Mouse (Mus musculus) spleen, embryonic (tissue): ENCODE data around the gene Oca2.

Experiments
- CTCF ChIA-PET: fragments of 350-600 bp; sonication (Branson Sonifier 250); formaldehyde crosslinking; loops from one replicate; lab custom pipeline; 2022; lab: Charles Lee

The Oca2 gene

DNA sequence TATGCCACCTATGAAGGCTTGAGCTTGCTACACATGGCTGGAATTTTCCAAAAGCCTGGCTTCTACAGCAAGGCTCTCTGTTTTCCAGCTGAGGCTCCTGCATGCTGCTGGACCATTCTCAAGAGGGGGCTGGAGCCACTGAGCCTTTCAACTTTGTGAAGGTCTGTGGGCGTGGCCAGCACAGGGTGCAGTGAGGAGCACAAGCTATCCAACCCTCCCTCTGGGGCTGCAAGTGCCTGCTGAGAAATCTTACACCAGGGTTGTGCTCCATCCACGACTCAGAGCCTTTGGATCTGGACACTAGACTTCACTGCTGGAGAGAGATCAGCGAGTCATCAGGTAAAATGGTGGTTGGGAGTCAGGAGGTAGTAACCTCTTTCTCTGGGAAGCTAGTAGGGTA, at the start of gene Oca2:
Gene Oca2 (plus strand): TSS at position 218 of the 400 bp plus-strand sequence.
- CTCF ChIA-PET, result no interaction called here

DNA sequence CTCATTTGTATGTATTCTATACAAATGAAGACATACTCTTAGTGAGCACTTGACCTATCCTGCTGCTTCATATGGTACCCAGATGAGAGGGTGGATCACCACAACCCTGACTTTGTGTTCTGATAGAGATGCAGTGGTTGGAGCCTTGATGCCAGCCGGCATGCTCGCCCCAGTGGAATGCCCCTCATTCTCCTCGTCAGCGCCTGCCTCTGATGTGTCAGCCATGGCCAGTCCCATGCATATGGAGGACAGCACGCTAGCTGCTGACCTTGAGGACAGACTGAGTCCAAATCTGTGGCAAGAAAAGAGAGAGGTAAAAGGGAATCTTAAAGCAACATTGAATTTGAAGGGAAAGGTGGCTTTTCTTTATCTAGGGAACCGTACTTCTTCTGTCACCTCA, 48.5 kb upstream of the Oca2 start:
- CTCF ChIA-PET, result no interaction called here

DNA sequence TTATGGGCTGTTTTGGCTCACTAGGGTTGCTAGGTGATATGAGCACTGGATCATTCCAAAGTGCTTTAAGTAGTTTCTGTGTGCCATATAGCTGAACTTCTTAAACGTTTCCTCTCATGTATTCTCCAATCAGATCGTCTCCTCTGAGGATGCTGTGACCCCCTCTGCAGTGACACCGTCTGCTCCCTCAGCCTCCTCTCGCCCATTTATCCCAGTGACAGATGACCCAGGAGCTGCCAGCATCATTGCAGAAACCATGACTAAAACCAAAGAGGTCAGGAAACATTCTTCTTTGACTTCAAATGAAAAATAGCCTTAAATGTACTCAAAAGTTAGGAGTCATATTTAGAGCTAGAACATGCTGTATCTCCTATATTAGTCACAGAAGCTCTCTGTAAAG, 47.9 kb upstream of the Oca2 start:
- CTCF ChIA-PET, result no interaction called here

DNA sequence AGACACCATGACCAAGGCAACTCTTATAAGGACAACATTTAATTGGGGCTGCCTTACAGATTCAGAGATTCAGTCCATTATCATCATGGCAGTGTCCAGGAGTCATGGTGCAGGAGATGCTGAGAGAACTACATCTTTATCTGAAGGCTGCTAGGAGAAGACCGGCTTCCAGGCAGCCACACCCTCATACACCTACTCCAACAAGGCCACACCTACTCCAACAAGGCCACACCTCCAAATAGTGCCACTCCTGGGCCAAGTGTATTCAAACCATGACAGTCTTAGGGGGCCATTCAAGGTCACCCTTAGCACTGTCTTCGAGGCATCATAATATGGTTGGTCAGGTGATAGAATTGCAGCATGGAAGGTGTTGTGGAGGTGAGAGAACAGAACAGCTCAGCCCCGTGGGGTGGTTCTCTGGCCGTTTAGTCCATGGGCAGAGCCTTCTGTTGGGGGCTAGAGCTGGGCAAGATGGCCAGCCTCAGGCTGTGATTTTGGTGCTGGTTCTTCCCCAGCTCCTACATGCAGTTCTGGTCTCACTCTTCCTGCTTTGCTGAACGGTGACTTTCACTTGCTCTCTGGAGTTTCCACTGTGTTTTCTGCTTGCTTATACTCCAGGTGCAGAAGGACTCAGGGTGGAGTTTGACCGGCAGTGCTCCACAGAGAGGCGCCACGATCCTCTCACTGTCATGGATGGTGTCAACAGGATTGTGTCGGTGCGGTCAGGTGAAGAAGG, 37.9 kb upstream of the Oca2 start:
- CTCF ChIA-PET, result no interaction called here

DNA sequence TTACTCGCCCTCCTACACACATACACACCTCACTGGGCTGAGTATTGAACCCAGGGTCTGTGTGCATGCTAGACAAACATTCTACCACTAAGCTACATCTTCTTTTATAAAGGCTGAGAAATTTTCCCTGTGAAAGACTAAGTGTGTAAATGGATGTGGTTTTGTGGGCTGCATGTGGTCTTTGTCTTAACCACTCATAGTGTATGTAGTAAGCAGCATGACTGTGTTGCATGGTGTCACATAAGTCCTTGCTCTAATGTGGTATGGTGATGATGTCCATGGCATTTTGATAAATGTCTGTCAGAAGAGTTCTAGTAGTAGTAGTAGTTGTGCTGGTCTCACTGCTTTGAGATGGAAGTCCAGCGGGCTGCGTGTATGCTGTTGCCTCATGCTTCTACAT, 36.7 kb upstream of the Oca2 start:
- CTCF ChIA-PET, result no interaction called here

DNA sequence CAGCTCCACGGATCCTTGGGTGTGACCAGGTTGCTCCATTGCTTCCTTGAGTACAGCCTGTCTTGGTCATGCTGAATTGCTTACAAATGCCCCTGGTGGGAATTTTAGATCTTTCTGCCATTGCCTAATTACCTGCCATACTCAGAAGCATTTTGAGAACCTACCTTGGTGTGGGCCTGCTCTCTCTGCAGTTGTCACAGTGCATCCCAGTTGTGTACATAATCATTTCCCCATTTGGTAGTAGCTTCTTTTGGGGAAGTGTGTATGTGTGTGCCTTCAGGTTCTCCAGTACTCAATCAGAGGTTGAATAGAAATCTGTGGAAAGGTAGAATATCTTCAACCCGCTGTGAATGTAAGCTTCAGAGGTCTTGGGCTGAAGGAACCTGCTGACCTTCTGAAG, 36.3 kb upstream of the Oca2 start:
- CTCF ChIA-PET, result no interaction called here

DNA sequence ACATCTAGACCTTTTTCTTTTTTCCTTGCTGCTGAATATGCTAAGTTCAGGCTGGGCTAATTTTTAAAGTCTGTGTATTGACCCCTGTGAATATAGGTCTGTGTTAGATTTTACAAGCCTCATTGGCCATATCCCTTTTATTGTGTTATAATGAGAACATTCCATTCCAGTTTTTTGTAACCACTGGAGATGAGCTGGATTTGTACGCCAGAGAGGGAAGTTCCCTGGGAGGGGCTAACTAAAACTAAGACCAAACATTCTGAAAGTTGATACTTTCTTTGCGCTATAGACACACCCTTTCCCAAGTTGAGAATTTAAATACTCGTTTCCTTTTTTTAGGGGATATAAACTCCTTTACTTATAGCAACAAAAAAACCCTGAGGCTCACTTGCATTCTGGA, 34.7 kb upstream of the Oca2 start:
- CTCF ChIA-PET, result no interaction called here

DNA sequence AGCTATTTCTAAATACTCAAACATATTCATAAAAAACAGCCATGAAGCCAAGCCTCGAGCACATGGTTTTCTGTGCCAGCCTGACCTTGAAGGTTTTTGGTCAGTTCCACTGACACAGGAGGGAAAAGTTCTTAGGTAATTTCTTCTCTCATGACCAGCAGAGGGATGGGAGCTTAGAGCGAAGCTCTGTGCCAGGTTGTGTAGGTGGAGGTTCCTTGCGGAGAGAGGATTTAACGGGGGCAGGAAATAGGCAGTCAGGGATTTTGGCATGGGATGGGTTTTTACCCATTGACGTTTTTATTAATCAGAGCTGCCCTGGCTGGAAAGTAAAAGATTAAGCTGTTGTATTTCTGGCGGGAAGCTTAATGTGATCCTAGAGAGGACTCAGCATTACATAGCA, 18.7 kb upstream of the Oca2 start:
- CTCF ChIA-PET, result no interaction called here

DNA sequence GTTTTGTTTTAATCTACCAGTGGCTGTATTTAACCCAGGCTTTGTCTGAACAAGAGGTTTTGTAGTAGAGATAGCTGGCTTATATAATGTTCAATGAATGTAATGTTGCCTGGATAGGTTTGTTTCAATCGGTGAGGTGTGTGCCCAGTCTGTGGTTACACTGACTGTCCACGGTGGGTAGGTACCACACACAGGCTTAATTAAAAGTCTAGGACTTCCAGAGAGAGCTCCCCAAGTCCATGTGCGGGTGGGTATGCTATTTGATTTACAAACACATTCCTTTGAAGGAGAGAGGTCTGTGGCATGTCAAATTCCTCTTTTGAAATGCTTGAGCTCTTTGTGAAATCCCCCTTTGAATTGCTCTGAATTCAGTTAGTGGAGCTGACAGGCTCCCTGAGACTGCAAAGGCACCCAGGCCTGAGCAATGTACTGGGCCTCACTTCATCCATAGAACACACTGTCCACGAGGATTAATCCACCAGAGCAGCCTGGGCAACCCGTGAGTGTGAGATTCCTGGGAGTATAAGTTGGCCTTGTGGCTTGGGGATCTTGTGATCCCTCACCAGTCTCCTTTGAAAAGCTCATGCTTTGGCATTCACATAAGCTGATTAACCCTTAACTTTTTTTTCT, 3.7 kb upstream of the Oca2 start:
- CTCF ChIA-PET, result no interaction called here

DNA sequence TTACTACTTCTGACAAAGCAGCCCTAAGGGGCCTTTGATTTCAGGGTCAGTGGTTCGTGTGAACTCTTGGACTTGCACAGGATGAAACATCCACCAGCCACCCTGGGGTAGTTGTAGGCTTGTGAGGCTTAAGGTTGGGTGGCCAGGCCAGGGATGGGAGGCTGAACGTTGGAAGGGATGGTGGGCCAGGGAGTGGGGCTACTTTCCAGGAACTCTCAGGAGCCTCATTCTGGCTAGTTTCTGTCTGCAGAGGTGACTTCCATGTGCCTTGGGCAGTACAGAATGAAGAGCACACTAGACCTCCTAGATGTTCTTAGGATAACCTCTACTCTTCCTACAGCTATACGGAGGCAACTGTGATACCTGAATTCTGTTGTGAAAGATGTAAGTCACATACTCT, 2.9 kb upstream of the Oca2 start:
- CTCF ChIA-PET, result no interaction called here

DNA sequence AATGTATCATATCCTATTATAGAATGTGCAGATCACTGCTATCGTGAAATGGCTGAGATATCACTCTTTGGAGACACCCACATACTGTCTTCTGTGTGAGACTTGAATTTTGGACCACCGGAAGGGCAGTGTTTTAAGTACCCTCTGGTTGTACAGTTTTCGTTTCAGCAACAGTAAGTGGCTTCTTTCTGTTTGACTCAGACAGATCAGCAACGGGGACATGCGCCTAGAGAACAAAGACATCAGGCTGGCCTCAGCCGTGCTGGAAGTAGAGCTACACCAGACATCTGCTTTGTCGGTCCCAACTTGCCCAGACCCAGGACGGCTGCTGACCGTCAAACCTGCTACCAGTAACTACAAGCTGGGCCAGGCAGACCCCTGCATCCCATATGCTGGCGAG, 15.0 kb downstream of the Oca2 start:
- CTCF ChIA-PET, result no interaction called here

DNA sequence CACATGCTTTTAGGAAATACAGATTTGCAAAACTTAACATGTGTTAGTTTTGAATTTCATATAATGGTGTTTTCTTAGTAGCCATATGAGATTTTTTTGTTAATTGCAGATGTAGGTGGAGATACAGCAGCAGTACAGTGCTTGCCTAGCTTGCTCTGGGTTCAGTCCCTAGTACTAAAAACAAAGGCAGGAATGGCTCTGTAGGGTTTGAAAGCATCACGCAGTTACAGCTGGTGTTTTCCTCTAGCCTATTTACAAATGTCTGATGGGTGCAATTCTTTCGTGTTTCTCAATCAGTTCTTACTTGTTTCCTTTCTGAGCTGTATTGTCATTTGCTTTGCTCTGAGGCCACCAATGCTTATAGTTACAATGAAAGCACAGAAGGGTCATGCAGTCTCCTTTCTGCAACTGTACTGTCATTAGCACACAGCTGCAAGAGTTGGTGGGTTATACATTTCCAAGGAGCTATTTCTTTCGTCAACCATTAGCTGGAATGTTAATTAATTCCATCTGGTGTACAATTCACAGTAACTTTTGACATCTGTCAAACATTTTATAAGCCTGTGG, 18.4 kb downstream of the Oca2 start:
- CTCF ChIA-PET, result no interaction called here

DNA sequence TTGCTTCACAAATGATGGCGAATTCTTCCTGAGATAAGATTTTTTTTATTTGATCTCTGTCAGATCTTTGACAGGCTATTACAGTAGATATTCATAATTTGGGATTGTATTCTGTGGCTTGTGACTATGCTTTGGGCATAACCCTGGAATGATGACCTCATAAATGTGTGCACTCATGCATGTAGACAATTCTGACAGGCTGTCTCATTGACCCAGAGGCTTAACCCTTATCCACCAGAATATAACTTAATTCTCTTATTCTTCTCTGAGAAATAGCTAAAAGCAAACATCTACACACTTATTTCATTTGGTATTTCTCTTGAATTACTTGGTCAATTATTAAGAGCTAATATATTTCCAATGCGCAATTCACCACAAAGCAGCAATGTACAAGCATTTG, 37.9 kb downstream of the Oca2 start:
- CTCF ChIA-PET, result no interaction called here

DNA sequence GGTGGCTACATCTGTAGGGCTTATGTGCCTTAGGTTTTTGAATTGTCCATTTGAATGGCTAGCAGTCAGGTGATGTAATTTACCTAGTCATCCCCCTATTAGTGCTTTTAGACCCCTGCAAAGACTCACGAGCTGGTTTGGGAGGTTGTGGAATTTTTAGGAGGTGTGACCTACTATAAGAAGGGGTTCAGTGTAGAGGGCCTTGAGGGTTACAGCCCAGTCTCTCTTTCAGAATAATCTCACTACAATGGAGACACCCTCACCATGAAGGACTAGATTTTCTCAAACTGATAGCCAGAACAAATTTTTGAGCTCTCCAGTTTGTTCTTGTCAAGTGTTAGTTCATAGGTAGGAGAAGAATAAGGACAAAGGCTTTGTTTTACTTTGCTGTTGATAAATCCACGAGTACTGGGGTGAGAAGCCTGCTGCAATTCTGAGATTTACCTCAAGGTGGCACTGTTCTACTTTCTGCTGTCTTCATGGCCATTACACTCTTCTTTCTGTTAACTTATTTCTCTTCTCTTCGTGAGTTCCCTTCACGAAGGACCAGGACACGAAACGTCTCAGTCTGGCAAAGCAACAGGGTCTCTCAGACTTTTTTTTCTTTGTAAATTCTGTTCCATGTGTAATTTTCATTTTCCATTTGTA, 52.0 kb downstream of the Oca2 start:
- CTCF ChIA-PET, result no interaction called here

DNA sequence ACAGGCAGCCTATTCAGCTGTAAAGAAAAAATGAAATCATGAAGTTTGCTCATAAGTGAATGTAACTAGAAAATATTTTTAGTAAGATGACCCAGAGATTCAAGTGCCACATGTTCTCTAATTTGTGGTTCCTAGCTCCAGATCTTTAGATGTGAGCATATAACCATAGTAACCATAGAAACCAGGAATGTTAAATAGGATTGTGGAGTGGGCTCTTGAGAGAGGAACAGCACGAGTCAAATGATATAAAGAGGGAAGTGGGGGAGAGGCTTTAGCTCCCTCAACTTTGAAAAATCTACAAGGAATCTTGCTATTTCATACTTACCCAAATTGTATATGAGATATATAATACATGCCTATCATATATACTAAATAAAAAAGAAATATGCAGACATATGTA, 64.8 kb downstream of the Oca2 start:
- CTCF ChIA-PET, result no interaction called here

DNA sequence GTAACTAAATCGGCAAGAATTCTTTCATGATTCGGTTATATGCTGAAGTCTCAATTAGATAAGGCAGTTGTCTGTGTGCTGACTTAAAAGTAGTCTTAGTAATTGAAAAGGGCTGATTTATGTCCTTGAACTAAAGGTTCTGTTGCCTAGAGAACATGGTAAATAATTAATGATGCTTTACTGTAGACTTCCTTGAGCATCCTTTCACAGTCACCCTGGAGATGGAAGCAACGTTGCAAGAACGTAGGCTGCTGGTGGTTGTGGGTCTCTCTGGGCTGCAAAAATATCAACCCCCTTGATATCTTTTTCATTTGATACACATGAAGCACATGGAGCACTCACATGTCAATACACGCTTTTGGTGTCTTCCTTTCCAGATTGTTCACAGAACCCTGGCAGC, 74.8 kb downstream of the Oca2 start:
- CTCF ChIA-PET, result no interaction called here

DNA sequence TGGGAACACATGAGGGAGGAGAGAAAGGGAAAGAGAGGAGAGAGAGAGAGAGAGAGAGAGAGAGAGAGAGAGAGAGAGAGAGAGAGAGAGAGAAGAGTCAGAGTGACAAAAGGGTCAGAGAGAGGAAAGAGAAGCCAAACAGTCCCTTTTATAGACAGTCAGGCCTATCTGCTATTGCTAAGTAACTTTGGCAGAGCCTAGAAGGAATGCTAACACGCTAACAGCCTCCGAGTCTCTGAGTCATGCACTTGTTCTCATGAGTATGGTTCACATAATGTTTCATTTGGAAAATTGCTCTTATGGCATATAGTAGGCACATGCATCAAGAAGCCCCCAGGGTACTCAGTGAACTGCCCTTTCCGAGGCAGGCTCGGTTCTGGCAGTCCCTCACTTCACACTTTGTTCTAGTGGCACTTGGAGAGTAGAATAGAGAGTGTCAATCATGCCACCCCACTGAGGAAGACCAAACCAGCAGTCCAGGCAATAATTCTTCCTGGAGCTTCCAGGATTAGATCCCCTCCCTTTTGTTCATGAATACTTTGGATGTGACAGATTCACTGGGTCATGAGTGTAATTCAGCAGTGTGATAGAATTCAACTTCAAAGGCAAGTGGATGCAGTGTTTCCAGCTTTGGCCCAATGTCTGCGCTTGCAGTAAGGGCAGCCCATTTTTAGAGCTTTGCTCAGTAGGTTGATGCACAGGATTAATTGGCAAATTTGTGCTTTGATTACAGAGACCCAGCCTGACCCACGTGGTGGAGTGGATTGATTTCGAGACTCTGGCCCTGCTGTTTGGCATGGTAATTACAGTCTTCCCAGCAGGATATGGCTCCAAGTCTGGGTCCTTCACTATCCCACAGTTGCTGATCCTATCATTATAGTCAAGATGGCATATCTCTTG, 76.3 kb downstream of the Oca2 start:
- CTCF ChIA-PET, result no interaction called here

DNA sequence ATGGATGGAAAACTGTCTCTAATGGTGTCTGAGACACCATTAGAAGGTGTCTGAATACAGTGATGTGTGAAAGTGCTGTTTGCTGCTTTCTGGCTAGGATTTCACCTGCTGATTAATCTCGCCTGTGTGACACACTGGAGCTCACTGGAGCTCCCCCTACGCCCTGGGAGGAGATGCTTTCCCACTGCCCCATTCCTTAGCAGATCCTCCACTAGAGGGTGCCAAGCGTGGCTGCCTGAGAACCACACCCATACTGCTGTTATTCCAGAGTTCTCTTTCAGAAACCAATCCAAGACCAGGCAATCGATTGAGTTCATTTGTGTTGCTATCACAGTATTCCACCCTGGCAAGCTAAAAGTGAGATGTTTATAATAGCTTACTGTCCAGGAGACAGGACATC, 88.2 kb downstream of the Oca2 start:
- CTCF ChIA-PET, result no interaction called here

DNA sequence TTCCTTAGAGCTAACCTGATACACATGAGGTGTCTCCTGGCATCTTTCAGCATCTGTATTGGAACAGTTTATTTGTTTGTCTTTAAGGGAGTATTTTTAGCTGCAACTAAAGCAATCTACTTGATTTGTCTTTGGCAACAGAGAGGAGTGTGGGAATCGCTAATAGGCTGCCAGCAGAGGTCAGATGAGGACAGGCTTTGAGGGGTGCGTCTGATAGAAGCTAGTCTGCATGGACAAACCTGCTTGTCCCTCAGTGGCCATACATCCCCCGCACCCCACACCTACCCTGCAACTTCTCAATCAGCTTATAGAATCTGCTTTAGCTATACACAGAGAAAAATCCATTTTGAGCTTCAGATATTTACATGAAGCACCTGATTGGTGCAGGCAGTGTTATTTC, 109.0 kb downstream of the Oca2 start:
- CTCF ChIA-PET, result no interaction called here

DNA sequence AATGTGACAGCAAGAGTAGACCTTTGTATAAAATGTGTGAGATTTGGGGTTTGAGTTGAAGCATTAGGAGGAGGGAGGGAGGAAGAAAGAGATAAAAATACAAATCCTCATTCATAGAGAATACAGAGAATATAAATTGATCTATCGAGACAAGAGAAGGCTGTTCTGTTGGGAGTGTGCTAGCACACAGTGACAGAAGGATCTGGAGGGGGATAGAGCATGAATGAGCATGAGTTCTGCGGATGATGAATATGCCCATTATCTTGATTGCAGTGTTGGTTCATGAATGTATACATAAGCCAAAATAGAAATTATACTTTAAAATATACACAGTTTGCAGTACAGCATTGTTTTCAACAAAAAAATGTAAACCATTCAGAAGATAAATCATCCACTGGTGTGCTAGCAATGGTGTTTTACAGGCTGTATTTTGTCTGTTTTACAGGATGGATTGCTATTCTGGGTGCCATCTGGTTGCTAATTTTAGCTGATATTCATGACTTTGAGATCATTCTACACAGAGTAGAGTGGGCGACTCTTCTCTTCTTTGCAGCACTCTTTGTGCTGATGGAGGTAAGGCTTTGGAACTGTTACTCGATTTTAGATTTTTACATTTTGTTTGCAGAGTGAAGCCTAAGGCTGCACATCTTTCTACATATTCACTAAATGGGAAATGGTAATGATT, 117.2 kb downstream of the Oca2 start:
- CTCF ChIA-PET, result no interaction called here

DNA sequence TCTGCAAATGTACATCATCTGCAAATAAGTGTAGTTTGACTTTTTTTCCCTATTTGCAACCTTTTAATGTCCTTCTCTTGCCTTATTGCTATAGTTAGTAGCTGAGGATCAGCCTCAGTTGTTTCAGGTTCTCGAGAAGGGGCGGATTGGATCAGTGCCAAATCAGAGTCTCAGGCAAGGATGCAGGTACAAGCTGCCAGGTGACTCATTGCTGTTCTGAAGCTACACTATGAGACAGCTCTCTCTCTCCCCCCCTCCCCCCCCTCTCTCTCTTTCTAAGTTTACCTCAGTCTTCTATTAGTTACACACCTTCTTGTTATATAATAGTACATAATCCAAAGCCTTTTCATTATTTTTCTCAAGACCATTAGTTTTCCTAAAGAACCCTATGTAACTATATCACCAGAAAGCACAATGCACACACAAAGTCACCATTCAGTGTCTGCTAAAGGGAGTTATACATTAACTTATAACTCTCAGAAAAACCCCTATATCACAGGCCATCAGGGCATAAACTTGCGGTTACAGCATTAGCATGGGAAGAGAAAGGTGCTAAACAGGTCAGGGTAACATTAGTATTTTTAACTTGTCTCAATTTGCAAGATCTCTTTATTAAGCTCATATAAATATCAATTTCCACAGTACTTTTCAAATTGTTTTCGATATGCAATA, 142.3 kb downstream of the Oca2 start:
- CTCF ChIA-PET, result no interaction called here
